Mouse (Mus musculus): ENCODE results near the gene Nt5c3b.

- TF ChIP-seq CTCF (IDR thresholded peaks at IDR 0.05; ENCODE audit: borderline replicate concordance, insufficient read depth, low read length) (no peak), POLR2A (IDR thresholded peaks at IDR 0.05; ENCODE audit: low read depth, low read length) (no peak)
These were observed 41.7 kb downstream of the Nt5c3b start for GRCm38 (mm10) chr11:100399727-100400538.

Measured in embryonic fibroblast, embryonic 13.5 days (primary cell).